Comparison of ENCODE assay signal across 8 mouse cellular contexts in genomic region chr11:97511661-97512369, GRCm38 (mm10). TPM values are rescaled to one million over a fixed set of nuclear protein-coding genes. Genes with fewer than 3 reads are reported as not detected.
DNase-seq lines count a peak whose midpoint lies in the region; ATAC-seq and TF ChIP-seq lines count a peak whose summit lies in the region.

No protein-coding gene starts in this region.

- no peaks in the 10 kb centered on the region; the same call in 1 of the 2 replicates for H3K36me3 ChIP-seq in ES-E14 (ENCODE audit: control insufficient read depth, insufficient read depth, low read length, poor library complexity, severe bottlenecking)
- no peaks in the 10 kb centered on the region for H3K36me3 ChIP-seq in intestine, postnatal 0 days (ENCODE audit: control insufficient read depth, insufficient read depth)
- no peaks in the 10 kb centered on the region for H3K36me3 ChIP-seq in lung, embryonic 14.5 days (ENCODE audit: insufficient read depth)
- no peaks in the 10 kb centered on the region for H3K36me3 ChIP-seq in stomach, postnatal 0 days (ENCODE audit: control insufficient read depth, insufficient read depth, low read length)

- H3K4me2 ChIP-seq in intestine, postnatal 0 days (replicated peaks; ENCODE audit: low read depth), result peak overlapping the region; percentile 32; the same call in 1 of the 2 replicates
- H3K4me2 ChIP-seq in lung, embryonic 14.5 days, result peak overlapping the region; percentile 42
- 0 out of 2 replicates have a peak overlapping the region, but pooled peaks have one; percentile 20 for H3K4me2 ChIP-seq in stomach, postnatal 0 days (replicated peaks; ENCODE audit: low read depth)

- DNase-seq in A20 (ENCODE audit: low read depth, low spot score) (peak; percentile 81), ES-E14 (ENCODE audit: low read depth, low spot score) (peak; percentile 85)
- DNase-seq in heart, adult 18-20 months, result peak; percentile 66 to 69
- DNase-seq in lung, embryonic 14.5 days, result peak; percentile 62
- DNase-seq in stomach, postnatal 0 days (ENCODE audit: low spot score), result no peak
- DNase-seq in layer of hippocampus, adult 9-10 months (ENCODE audit: low spot score), result no peak
- DNase-seq in urinary bladder, adult 2 months (ENCODE audit: low spot score), result no peak

- no peak for TF ChIP-seq EP300 in stomach, postnatal 0 days (optimal IDR thresholded peaks at IDR 0.05)

- peak overlapping the region; percentile 41; the same call in 1 of the 2 replicates for H3K27ac ChIP-seq in ES-E14 (ENCODE audit: insufficient read depth, low read depth, low read length, poor library complexity, severe bottlenecking)
- no peak overlapping the region; the same call in 1 of the 2 replicates for H3K27ac ChIP-seq in intestine, postnatal 0 days (ENCODE audit: low read depth, low read length)
- H3K27ac ChIP-seq in lung, embryonic 14.5 days (ENCODE audit: low read depth), result peak overlapping the region; percentile 61; the same call in 1 of the 2 replicates
- peak overlapping the region; percentile 63; the same call in 1 of the 2 replicates for H3K27ac ChIP-seq in stomach, postnatal 0 days (replicated peaks)

- no peaks in the 10 kb centered on the region for H3K9me3 ChIP-seq in ES-E14 (ENCODE audit: control insufficient read depth, insufficient read depth, low read depth, low read length)
- no peaks in the 10 kb centered on the region for H3K9me3 ChIP-seq in intestine, postnatal 0 days (ENCODE audit: control insufficient read depth)
- H3K9me3 ChIP-seq in lung, embryonic 14.5 days (ENCODE audit: low read depth, low read length), result no peaks in the 10 kb centered on the region
- no peaks in the 10 kb centered on the region for H3K9me3 ChIP-seq in stomach, postnatal 0 days (ENCODE audit: control insufficient read depth, low read length)

- H3K9ac ChIP-seq in ES-E14 (ENCODE audit: insufficient read depth, low read depth, low read length, poor library complexity, severe bottlenecking), result peak overlapping the region; percentile 61
- no peak overlapping the region for H3K9ac ChIP-seq in intestine, postnatal 0 days (ENCODE audit: low read depth, low read length)
- H3K9ac ChIP-seq in lung, embryonic 14.5 days, result no peak overlapping the region
- no peak overlapping the region for H3K9ac ChIP-seq in stomach, postnatal 0 days (ENCODE audit: low read length)

- ATAC-seq in intestine, postnatal 0 days, result no peak
- peak; percentile 38; the same call in 1 of the 2 replicates for ATAC-seq in lung, embryonic 14.5 days (ENCODE audit: insufficient read depth)
- ATAC-seq in stomach, postnatal 0 days (ENCODE audit: low FRiP score, low TSS enrichment), result peak; percentile 38; the same call in 1 of the 2 replicates

- WGBS in intestine, postnatal 0 days, result 54% methylated on average over 13 of the region's 13 CpGs
- WGBS in lung, embryonic 14.5 days, result 43% methylated on average over 13 of the region's 13 CpGs
- 45% methylated on average over 13 of the region's 13 CpGs for WGBS in stomach, postnatal 0 days

- peaks cover 0 to 27% of the 10 kb centered on the region in 2 experiments; a peak in 2 of 4 replicates for H3K4me1 ChIP-seq in ES-E14 (ENCODE audit: control insufficient read depth in 2 of 2, insufficient read depth in 2 of 2, low read length in 2 of 2, poor library complexity in 1 of 2)
- H3K4me1 ChIP-seq in intestine, postnatal 0 days (replicated peaks; ENCODE audit: control insufficient read depth, insufficient read depth, low read length), result no peaks in the 10 kb centered on the region
- H3K4me1 ChIP-seq in lung, embryonic 14.5 days (ENCODE audit: insufficient read depth), result no peaks in the 10 kb centered on the region; the same call in 1 of the 2 replicates
- no peaks in the 10 kb centered on the region for H3K4me1 ChIP-seq in stomach, postnatal 0 days (replicated peaks; ENCODE audit: control insufficient read depth, insufficient read depth)

- in situ Hi-C loops in ES-E14 (cut with MboI; ENCODE audit: low sequenced_read_pairs in 2 of 2, unreplicated experiment in 2 of 2), result no loop called here

- peak overlapping the region; percentile 57 to 72 for H3K4me3 ChIP-seq in ES-E14 (ENCODE audit: insufficient read depth in 1 of 2, low read depth in 1 of 2, low read length in 2 of 2, poor library complexity in 1 of 2, severe bottlenecking in 1 of 2)
- no peak overlapping the region for H3K4me3 ChIP-seq in intestine, postnatal 0 days (ENCODE audit: low read depth, low read length)
- H3K4me3 ChIP-seq in lung, embryonic 14.5 days (ENCODE audit: low read depth, low read length), result no peak overlapping the region; the same call in 1 of the 2 replicates
- no peak overlapping the region for H3K4me3 ChIP-seq in stomach, postnatal 0 days (ENCODE audit: low read depth, low read length)

- no peak for TF ChIP-seq CTCF in intestine, postnatal 0 days (IDR thresholded peaks at IDR 0.05; ENCODE audit: low read depth)
- no peak for TF ChIP-seq CTCF in lung, embryonic 14.5 days (IDR thresholded peaks at IDR 0.05; ENCODE audit: low read depth)
- TF ChIP-seq CTCF in stomach, postnatal 0 days (IDR thresholded peaks at IDR 0.05; ENCODE audit: low read depth), result no peak

- H3K27me3 ChIP-seq in intestine, postnatal 0 days (replicated peaks; ENCODE audit: control insufficient read depth, insufficient read depth, low read length), result 0 out of 2 replicates have a peak, but pooled peaks cover 3% of the 10 kb centered on the region
- H3K27me3 ChIP-seq in lung, embryonic 14.5 days (ENCODE audit: insufficient read depth, low read length), result no peaks in the 10 kb centered on the region
- H3K27me3 ChIP-seq in stomach, postnatal 0 days (ENCODE audit: control insufficient read depth, insufficient read depth, low read length), result no peaks in the 10 kb centered on the region

TF ChIP-seq in ES-E14, 5 proteins besides CTCF, POLR2A, EP300 and RAD21:
- TF ChIP-seq CHD2 (IDR thresholded peaks at IDR 0.05; ENCODE audit: low read depth, low read length) (no peak), ZNF384 (IDR thresholded peaks at IDR 0.05; ENCODE audit: low read depth, low read length) (no peak), ZC3H11A (IDR thresholded peaks at IDR 0.05; ENCODE audit: borderline replicate concordance, low read depth, low read length) (no peak), HCFC1 (IDR thresholded peaks at IDR 0.05; ENCODE audit: borderline replicate concordance, insufficient read depth, low read length) (no peak), MAFK (IDR thresholded peaks at IDR 0.05; ENCODE audit: insufficient read depth, low read depth, low read length) (no peak)

RNA-seq across cellular contexts. Expression of gene 4933428G20Rik, which starts 11.7 kb away (rescaled TPM):
- total RNA-seq in ES-E14 (2012; rRNA removed), result 0.36 and 0.63 TPM in 2 replicates
- not detected for total RNA-seq in heart, adult 18-20 months (2021)
- 0.10 and 0.21 TPM in 2 replicates for polyA plus RNA-seq in intestine, postnatal 0 days (2015; fragmentation: Nextera tagmentation; extraction: Ambion mirVana)
- 0.13 and 0.23 TPM in 2 replicates for polyA plus RNA-seq in lung, embryonic 14.5 days (2014; fragmentation: Nextera tagmentation; extraction: Ambion mirVana)
- 0.16 and 0.25 TPM in 2 replicates for polyA plus RNA-seq in stomach, postnatal 0 days (2015; fragmentation: Nextera tagmentation; extraction: Ambion mirVana)
- not detected in 2 replicates for polyA plus RNA-seq in urinary bladder, adult 2 months (2012; rRNA removed)

Comparison
In these comparisons a context has a peak if more than half of its experiments do, and no peak if none do; other contexts are left out.
1. DNase-seq: peak in A20 (single experiment), ES-E14 (single experiment), heart, adult 18-20 months (2 of 2) and lung, embryonic 14.5 days (single experiment); none in stomach, postnatal 0 days (single experiment), layer of hippocampus, adult 9-10 months (single experiment) and urinary bladder, adult 2 months (single experiment).
2. H3K4me3 ChIP-seq: peak in ES-E14 (2 of 2); none in intestine, postnatal 0 days (single experiment), lung, embryonic 14.5 days (single experiment) and stomach, postnatal 0 days (single experiment).
3. Peak in every context shown above with its lines, with median percentiles within 50 percentile points of each other: H3K4me2 ChIP-seq.